Mouse (Mus musculus) liver, embryonic 14.5 days (tissue): ENCODE data around the gene Jam2.

Source experiments
- CTCF ChIP-seq: IDR thresholded peaks from 2 replicates; pipeline ENCODE4 v1.5.1; 2016; ENCODE audit warnings: antibody characterized with exemption, low read depth, control low read depth
- EP300 ChIP-seq: IDR thresholded peaks from 2 replicates; pipeline ENCODE4 v1.6.1; 2016; ENCODE audit warnings: antibody characterized with exemption, low read depth

GRCm38 (mm10) chr16:84778861-84779630, 5.1 kb downstream of the Jam2 start:
- no peak for TF ChIP-seq CTCF
- TF ChIP-seq EP300: no peak
